Mouse (Mus musculus) layer of hippocampus, postnatal 14 days (tissue): ENCODE data around the gene Ak1. TPM values are rescaled to one million over a fixed set of nuclear protein-coding genes. Genes with fewer than 3 reads are reported as not detected.

ENCODE experiments used
- DNase-seq, 2 experiments: peaks; one replicate each; pipeline ENCODE4 v3.0.0; 2021 to 2022; ENCODE audit warnings: low spot score in 2 of 2, mixed read lengths in 1 of 2
- total RNA-seq, 2 experiments: library from RNA; stranded (reverse); gene quantifications; 2 replicates each; pipeline ENCODE4 v1.2.3; 2021

Gene Ak1
- total RNA-seq, 2 experiments from 2014 or later, result 124 to 125 TPM

- DNase-seq, result no peak
Observed at GRCm38 (mm10) chr2:32646379-32647056, 25.0 kb downstream of the Ak1 start, which contains the start of gene Eng. Eng (plus strand) TSS chr2:32646595.

GRCm38 (mm10) chr2:32647366-32647765 lies 25.8 kb downstream of the Ak1 start:
- DNase-seq, result no peak

- no peak for DNase-seq
Observed at GRCm38 (mm10) chr2:32653764-32654163, 32.2 kb downstream of the Ak1 start.

GRCm38 (mm10) chr2:32654743-32655393 lies 33.3 kb downstream of the Ak1 start:
- no peak for DNase-seq

GRCm38 (mm10) chr2:32655394-32655744 lies 33.8 kb downstream of the Ak1 start:
- no peak for DNase-seq

GRCm38 (mm10) chr2:32655826-32656225 lies 34.3 kb downstream of the Ak1 start:
- no peak for DNase-seq

- DNase-seq, result no peak
Observed at GRCm38 (mm10) chr2:32658873-32659272, 37.3 kb downstream of the Ak1 start.

- DNase-seq, result no peak
Observed at GRCm38 (mm10) chr2:32661509-32662107, 40.0 kb downstream of the Ak1 start.

GRCm38 (mm10) chr2:32662291-32662690 lies 40.7 kb downstream of the Ak1 start:
- no peak for DNase-seq

GRCm38 (mm10) chr2:32665345-32665744 lies 43.8 kb downstream of the Ak1 start:
- DNase-seq, result no peak

GRCm38 (mm10) chr2:32665853-32666252 lies 44.3 kb downstream of the Ak1 start:
- DNase-seq, result no peak

GRCm38 (mm10) chr2:32667775-32668174 lies 46.2 kb downstream of the Ak1 start:
- DNase-seq, result no peak

- no peak for DNase-seq
Observed at GRCm38 (mm10) chr2:32668176-32668575, 46.6 kb downstream of the Ak1 start.

GRCm38 (mm10) chr2:32669876-32670275 lies 48.3 kb downstream of the Ak1 start:
- DNase-seq, result no peak

GRCm38 (mm10) chr2:32671147-32671546 lies 49.6 kb downstream of the Ak1 start:
- no peak for DNase-seq

GRCm38 (mm10) chr2:32671907-32672595 lies 50.5 kb downstream of the Ak1 start:
- no peak for DNase-seq

- DNase-seq, result no peak
Observed at GRCm38 (mm10) chr2:32673176-32673917, 51.8 kb downstream of the Ak1 start.

- DNase-seq, result no peak
Observed at GRCm38 (mm10) chr2:32676821-32677220, 55.3 kb downstream of the Ak1 start.

- no peak for DNase-seq
Observed at GRCm38 (mm10) chr2:32677683-32678082, 56.1 kb downstream of the Ak1 start.

GRCm38 (mm10) chr2:32680051-32680451 lies 58.5 kb downstream of the Ak1 start:
- DNase-seq, result no peak

GRCm38 (mm10) chr2:32680961-32681650 lies 59.5 kb downstream of the Ak1 start:
- DNase-seq, result no peak
